Mouse (Mus musculus): ENCODE results near the gene Lrmda.

Gene Lrmda

DNA sequence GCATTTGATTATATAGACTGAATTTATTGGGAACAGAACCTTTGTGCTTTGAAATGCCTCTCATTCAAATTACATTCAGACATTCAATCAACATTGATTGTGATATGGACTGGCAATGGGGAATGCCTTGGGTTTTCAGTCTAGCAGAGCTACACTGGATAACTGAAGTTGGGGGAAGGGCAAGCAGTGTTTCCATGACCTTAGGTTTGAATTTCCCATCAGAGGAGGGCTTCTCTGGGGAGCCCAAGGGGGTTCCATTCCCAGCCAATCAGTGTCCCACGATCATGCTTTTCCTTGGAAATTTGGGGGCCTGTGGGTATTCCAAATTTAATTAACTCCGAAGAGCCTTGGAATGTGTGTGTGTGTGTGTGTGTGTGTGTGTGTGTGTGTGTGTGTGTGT lies 888.5 kb downstream of the Lrmda start:
- DNase-seq, result no peak

GRCm38 (mm10) chr14:22915463-22915862 lies 896.0 kb downstream of the Lrmda start:
- no peak for DNase-seq

GRCm38 (mm10) chr14:22918499-22918898 lies 899.0 kb downstream of the Lrmda start:
- DNase-seq, result no peak

- DNase-seq, result no peak
Measured at GRCm38 (mm10) chr14:22918931-22919330, 899.4 kb downstream of the Lrmda start.

GRCm38 (mm10) chr14:22921152-22921551 lies 901.6 kb downstream of the Lrmda start:
- DNase-seq, result no peak

DNA sequence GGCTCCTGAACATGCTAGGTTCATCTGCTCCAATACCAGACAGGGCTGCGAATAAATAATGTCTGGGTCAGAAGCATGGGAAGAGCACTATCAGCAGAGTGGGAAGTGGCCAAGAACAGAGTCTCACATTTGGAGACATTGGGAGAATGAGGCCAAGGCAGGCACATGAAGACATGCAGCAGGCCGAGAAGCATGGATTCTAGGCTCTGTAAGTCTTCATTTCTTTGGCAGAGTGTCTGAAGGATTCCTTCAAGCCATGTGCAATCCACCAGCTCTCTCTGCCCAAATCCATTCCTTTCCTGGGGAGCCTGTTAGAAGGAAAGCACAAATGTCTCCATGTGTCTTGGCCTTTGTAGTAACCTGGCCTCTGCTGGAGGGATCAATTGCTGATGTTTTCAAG lies 902.3 kb downstream of the Lrmda start:
- no peak for DNase-seq

DNA sequence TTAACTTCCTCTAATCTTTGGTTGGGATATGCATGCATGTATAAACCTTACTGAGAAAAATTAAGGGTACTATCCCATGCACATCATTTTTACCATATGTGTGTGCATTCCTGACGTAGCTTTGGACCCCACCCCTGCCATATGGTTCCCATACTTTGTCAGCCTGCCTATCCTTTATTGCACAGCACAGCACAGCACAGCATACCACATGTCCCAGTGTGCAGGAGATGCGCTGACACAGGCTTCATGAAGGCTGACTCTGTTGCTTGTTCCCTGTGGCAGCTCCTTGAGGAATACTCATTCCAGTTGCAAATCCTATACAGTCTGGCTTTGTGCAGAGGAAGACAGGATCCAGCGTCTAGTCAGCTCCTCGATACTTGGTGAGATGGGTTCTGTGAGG lies 903.1 kb downstream of the Lrmda start:
- no peak for DNase-seq

- no peak for DNase-seq
Measured at GRCm38 (mm10) chr14:22923251-22923650, 903.7 kb downstream of the Lrmda start.

DNA sequence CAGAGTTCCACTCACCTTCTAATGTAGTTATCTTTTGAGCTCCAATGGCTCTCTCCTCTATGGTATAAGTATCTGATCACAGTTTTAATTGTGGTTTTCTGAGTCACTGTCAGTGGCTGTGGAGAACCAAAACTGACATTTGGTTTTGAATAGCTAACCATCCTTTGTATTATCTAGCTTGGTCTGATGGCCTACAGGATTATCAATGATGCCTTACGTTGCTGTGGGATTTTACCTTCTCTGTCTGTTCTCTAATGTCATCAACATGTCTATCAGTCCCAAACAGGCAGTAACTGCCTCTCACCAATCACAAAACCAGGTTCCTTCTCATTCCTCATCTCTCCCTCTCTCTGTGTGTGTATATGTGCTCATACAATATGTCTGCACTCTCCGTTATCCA lies 908.8 kb downstream of the Lrmda start:
- DNase-seq, result no peak

GRCm38 (mm10) chr14:22928683-22929082 lies 909.2 kb downstream of the Lrmda start:
- DNase-seq, result no peak

- no peak for DNase-seq
Measured at GRCm38 (mm10) chr14:22929585-22929984, 910.1 kb downstream of the Lrmda start.

DNA sequence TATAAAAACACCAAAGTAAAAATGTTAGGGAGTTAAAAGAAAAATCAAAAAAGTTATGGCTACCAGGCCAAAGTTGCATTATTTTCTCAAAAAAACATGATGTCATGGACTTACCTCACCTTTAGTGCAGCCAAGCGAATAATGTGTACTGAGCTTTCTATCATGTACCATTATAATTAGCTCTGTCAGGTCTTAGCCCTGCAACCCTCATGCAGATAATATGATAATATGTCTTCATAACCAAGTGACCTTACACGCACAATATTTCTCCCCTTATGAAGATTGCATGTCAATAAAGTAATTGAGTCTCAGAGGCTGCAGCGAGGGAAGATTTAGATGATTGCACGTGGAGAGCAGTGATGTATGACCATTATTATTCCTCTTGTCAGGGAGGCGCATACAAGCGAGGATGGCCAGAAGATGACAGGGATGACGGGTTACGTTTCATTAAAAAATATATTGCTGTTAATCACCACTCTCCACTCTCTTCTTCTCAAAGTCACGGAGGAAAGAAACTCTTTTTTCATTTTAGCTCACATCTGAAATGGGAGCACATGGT lies 911.1 kb downstream of the Lrmda start:
- DNase-seq, result no peak

DNA sequence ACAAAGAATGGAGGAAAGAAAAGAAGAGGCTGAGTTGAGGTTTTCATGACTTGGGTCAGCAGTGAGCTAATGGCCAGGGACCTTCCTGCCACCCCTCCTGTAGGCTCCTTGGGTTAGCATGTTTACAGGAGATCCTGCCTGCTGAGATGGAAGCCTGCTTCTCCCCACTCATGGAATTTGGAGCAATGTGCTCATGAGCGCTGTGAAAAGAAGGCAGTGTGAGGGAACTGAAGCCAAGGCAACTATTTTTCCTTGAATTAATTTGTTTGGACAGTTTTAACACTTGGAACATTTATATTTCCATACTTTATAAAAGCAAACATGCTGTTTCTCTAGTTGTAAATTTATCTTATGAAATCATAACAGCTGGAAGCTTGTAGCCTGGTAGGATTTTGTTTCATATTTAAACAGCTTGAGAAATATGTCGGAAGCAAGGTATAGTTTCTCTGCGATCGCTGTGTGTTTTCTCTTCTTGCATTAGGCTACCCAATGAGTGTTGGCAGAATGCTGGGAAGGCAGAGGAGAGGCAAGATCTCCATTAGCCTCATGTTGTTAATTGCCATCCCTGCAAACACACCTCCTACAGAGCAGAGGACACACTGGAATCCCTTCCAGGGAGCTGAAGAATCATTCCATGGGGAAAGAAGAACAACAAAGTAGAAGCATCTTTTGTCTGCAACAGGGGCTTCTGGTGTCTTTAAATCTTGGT lies 911.8 kb downstream of the Lrmda start:
- DNase-seq, result no peak

GRCm38 (mm10) chr14:22936701-22937100 lies 917.2 kb downstream of the Lrmda start:
- no peak for DNase-seq

GRCm38 (mm10) chr14:22940576-22940975 lies 921.1 kb downstream of the Lrmda start:
- DNase-seq, result no peak

DNA sequence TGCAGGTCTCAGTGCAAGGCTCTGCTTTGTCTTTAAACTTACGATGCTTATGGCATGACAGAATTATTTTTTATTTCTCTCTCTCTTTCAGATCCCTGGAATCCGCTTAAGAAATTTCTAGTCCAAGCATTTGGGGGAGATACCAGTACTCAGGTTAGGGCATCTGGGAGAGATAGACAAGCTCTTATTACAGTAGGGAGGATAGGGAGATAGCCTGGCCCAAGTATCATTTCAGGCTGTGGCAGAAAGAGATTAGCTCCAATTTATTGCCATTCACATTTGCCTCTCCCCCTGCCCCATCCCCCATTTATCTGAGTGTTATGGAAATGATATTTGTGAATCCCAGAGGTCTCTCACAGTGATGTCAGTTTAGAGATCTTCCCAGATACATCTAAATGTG lies 923.1 kb downstream of the Lrmda start:
- no peak for DNase-seq

DNA sequence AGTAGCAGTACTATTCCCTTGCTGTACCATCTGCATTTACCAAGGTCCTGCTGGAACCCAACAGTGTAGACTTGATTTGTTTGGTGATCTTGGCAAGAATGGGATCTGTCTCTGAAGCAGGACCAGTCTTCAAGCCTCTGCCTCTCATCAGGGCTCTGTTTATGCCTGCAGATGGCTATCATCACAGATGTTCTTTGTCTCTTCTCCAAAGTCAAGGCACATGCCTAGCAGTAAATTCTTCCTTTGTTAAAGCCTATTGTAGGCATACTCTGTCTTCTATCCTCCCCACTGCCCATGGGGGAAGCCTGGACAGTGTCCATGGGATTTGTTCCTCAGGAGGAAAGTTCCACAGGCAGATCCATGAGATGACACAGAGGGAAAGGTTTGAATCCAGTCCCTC lies 930.0 kb downstream of the Lrmda start:
- no peak for DNase-seq

DNA sequence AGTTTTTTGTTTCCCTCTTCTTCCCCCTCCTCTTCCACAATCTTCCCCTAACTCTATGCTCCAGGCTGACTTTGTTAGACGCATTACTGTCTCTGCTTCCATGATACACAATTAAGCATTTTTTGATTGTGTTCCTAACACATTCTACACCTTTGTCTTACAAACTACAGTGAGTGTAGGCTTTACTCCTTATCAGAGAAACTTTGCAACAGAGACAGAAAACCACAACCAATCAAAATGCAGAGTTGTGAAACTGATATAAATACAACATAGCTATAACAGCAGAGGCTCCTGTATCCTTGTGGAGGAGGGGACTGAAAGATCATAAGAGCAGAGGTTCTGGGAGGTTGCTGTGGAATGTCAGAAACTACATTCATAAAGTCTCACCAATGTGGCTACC lies 933.5 kb downstream of the Lrmda start:
- no peak for DNase-seq

GRCm38 (mm10) chr14:22960166-22960565 lies 940.7 kb downstream of the Lrmda start:
- no peak for DNase-seq

GRCm38 (mm10) chr14:22964796-22965660 lies 945.5 kb downstream of the Lrmda start:
- DNase-seq, result no peak

DNA sequence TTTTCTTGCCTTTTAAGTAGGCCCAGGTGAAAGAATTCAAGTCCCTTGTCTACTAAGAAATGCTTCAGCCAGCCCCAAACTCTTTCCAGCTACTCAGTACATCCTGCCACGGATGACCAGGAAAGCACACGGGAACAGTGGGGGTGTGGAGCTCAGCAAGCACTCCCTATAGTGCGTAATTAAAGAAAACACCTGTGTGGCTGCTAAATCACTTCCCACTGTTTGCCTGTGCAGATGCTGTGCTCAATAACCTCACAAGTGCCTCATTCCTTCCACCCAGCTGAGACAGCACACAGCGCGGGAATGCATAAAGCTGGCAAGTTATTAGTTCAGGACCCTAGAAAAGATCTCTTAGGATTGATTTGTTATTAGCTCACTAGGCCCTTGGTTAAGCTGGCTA lies 949.2 kb downstream of the Lrmda start:
- DNase-seq, result no peak

- DNase-seq, result no peak
Measured at GRCm38 (mm10) chr14:22986736-22987135, 967.2 kb downstream of the Lrmda start.

DNA sequence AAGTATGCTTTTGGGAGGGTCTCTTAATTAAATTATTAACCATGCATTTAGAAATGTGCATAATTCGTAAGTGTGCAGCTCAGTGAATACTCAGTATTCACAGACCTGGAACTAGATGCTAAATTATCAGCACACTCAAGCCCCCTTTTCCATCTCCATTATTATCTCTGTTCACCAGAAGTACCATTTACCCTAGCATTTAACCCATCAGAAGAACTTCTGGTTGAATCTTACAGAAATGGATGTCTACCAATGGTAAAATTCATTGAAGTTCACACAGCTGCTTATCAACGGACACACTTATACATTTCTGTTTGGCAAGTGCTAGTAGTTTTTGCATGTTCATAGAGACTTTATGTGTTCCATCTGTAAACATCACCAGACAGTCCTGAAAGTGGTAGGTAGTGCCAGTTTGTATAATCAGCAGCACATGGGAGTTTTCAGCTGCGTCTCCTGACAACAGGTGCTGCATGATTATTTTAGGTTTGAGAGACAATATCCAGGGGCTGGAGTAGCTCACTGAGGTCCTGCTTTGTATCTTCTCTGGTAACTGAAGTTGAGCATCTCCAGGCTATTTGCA lies 968.7 kb downstream of the Lrmda start:
- DNase-seq, result no peak
